Comparison of ENCODE assay signal across 14 mouse cellular contexts in genomic region chr8:103911287-103912015, GRCm38 (mm10).
"Had no signal": no experiment of that assay in that cellular context is flagged by ENCODE, and none has a peak within 500 bp of the region (broad histone marks: within the 10 kb centered on the region; RNA-seq: fewer than 3 reads in every experiment).

No protein-coding gene starts in this region.

- H3K9me3 ChIP-seq: lung, embryonic 15.5 days; midbrain, embryonic 15.5 days; neural tube, embryonic 12.5 days had no signal

- H3K9ac ChIP-seq: lung, embryonic 15.5 days; midbrain, embryonic 13.5 days; midbrain, embryonic 15.5 days; neural tube, embryonic 12.5 days had no signal

- H3K4me3 ChIP-seq: lung, embryonic 15.5 days; megakaryocyte, embryonic 14.5 days; midbrain, embryonic 13.5 days; midbrain, embryonic 15.5 days; neural tube, embryonic 12.5 days had no signal

- H3K36me3 ChIP-seq: lung, embryonic 15.5 days; midbrain, embryonic 13.5 days; midbrain, embryonic 15.5 days; neural tube, embryonic 12.5 days had no signal

- H3K4me2 ChIP-seq: lung, embryonic 15.5 days; midbrain, embryonic 11.5 days; midbrain, embryonic 13.5 days; midbrain, embryonic 15.5 days; neural tube, embryonic 12.5 days had no signal

- H3K27me3 ChIP-seq: lung, embryonic 15.5 days; megakaryocyte, embryonic 14.5 days; midbrain, embryonic 13.5 days; midbrain, embryonic 15.5 days; neural tube, embryonic 12.5 days had no signal

- H3K4me1 ChIP-seq: megakaryocyte, embryonic 14.5 days; midbrain, embryonic 13.5 days; midbrain, embryonic 15.5 days; neural tube, embryonic 12.5 days had no signal

- H3K27ac ChIP-seq: lung, embryonic 15.5 days; macrophage; midbrain, embryonic 13.5 days; midbrain, embryonic 15.5 days; neural tube, embryonic 12.5 days had no signal

- DNase-seq: lung, adult 2 months; lung, postnatal 14 days; lung, postnatal 36 days; right cerebral cortex, postnatal 14 days; thymus, adult 18-20 months; thymus, postnatal 14 days; thymus, postnatal 36 days had no signal
